Mouse (Mus musculus): Measurements from ENCODE around the gene Natd1. TPM values are rescaled to one million over a fixed set of nuclear protein-coding genes. Genes with fewer than 3 reads are reported as not detected.

The Natd1 gene
- total RNA-seq (2018; cell fraction: chromatin; rRNA removed) = 10 to 100 TPM in 2 of 26 experiments, 1 to 10 TPM in 24; 1.0 to 17.6 (median 3.3) TPM
- total RNA-seq (2018; cell fraction: cytosol; rRNA removed) = 10 to 100 TPM in 24 of 26 experiments, 1 to 10 TPM in 2; 6.6 to 37.9 (median 19.6) TPM
- 10 to 100 TPM in 8 of 26 experiments, 1 to 10 TPM in 18; 1.4 to 24.3 (median 6.3) TPM for total RNA-seq (2018; cell fraction: nucleus; rRNA removed)
- polyA plus RNA-seq (2018) = 10.5 to 34.7 TPM (median 31.3 TPM) in 3 replicates

- no peaks in the 10 kb centered on the region for H3K36me3 ChIP-seq (ENCODE audit: inconsistent target)
- 53% methylated on average over 7 of the region's 7 CpGs for WGBS (ENCODE audit: missing documents)
- H3K4me3 ChIP-seq (ENCODE audit: inconsistent target) = peak within 1 kb of the TSS; percentile 36
- peak within 1 kb of the TSS; percentile 41 for H3K27ac ChIP-seq
- H3K79me2 ChIP-seq (ENCODE audit: inconsistent target) = peaks cover 33% of the 10 kb centered on the region; the same call in 1 of the 2 replicates
Measured at GRCm38 (mm10) chr11:60914491-60914890, at the start of gene Natd1. Natd1 (minus strand) TSS chr11:60914750.

GRCm38 (mm10) chr11:60962709-60963108 is 48.2 kb upstream of the Natd1 start:
- whole genome bisulfite sequencing (ENCODE audit: missing documents) = 89% methylated on average over 5 of the region's 5 CpGs
- H3K4me3 ChIP-seq (ENCODE audit: inconsistent target) = no peak overlapping the region
- no peaks in the 10 kb centered on the region for H3K36me3 ChIP-seq (ENCODE audit: inconsistent target)
- H3K79me2 ChIP-seq (ENCODE audit: inconsistent target) = no peaks in the 10 kb centered on the region
- no peak overlapping the region for H3K27ac ChIP-seq

- Histone ChIP-seq H3K4me3 (ENCODE audit: inconsistent target) (no peak overlapping the region), H3K27ac (no peak overlapping the region), H3K36me3 (ENCODE audit: inconsistent target) (no peaks in the 10 kb centered on the region), H3K79me2 (ENCODE audit: inconsistent target) (no peaks in the 10 kb centered on the region)
- WGBS (ENCODE audit: missing documents) = 79% methylated on average over 1 of the region's 1 CpGs
Measured at GRCm38 (mm10) chr11:60961176-60961575, 46.6 kb upstream of the Natd1 start.

GRCm38 (mm10) chr11:60958948-60959347 is 44.4 kb upstream of the Natd1 start:
- Histone ChIP-seq H3K4me3 (ENCODE audit: inconsistent target) (no peak overlapping the region), H3K36me3 (ENCODE audit: inconsistent target) (no peaks in the 10 kb centered on the region), H3K27ac (no peak overlapping the region), H3K79me2 (ENCODE audit: inconsistent target) (no peaks in the 10 kb centered on the region)
- 89% methylated on average over 4 of the region's 4 CpGs for whole genome bisulfite sequencing (ENCODE audit: missing documents)

GRCm38 (mm10) chr11:60955621-60956383 is 41.3 kb upstream of the Natd1 start:
- Histone ChIP-seq H3K27ac (no peak overlapping the region), H3K79me2 (ENCODE audit: inconsistent target) (no peaks in the 10 kb centered on the region), H3K4me3 (ENCODE audit: inconsistent target) (no peak overlapping the region), H3K36me3 (ENCODE audit: inconsistent target) (peaks cover 21% of the 10 kb centered on the region; the same call in 1 of the 2 replicates)
- 94% methylated on average over 9 of the region's 9 CpGs for WGBS (ENCODE audit: missing documents)

GRCm38 (mm10) chr11:60954255-60955104 is 39.9 kb upstream of the Natd1 start:
- Histone ChIP-seq H3K79me2 (ENCODE audit: inconsistent target) (no peaks in the 10 kb centered on the region), H3K4me3 (ENCODE audit: inconsistent target) (no peak overlapping the region), H3K36me3 (ENCODE audit: inconsistent target) (peaks cover 30% of the 10 kb centered on the region; the same call in 1 of the 2 replicates), H3K27ac (no peak overlapping the region)
- 90% methylated on average over 10 of the region's 10 CpGs for WGBS (ENCODE audit: missing documents)

- no peaks in the 10 kb centered on the region for H3K79me2 ChIP-seq (ENCODE audit: inconsistent target)
- 16% methylated on average over 15 of the region's 15 CpGs for WGBS (ENCODE audit: missing documents)
- H3K27ac ChIP-seq = no peak overlapping the region
- H3K36me3 ChIP-seq (ENCODE audit: inconsistent target) = peaks cover 36% of the 10 kb centered on the region
- no peak overlapping the region for H3K4me3 ChIP-seq (ENCODE audit: inconsistent target)
Measured at GRCm38 (mm10) chr11:60953803-60954202, 39.3 kb upstream of the Natd1 start.

GRCm38 (mm10) chr11:60952986-60953385 is 38.4 kb upstream of the Natd1 start:
- Histone ChIP-seq H3K27ac (no peak overlapping the region), H3K36me3 (ENCODE audit: inconsistent target) (peaks cover 44% of the 10 kb centered on the region), H3K79me2 (ENCODE audit: inconsistent target) (no peaks in the 10 kb centered on the region), H3K4me3 (ENCODE audit: inconsistent target) (no peak overlapping the region)
- 96% methylated on average over 6 of the region's 6 CpGs for WGBS (ENCODE audit: missing documents)

GRCm38 (mm10) chr11:60952362-60952761 is 37.8 kb upstream of the Natd1 start:
- H3K36me3 ChIP-seq (ENCODE audit: inconsistent target) = peaks cover 49% of the 10 kb centered on the region
- H3K27ac ChIP-seq = no peak overlapping the region
- H3K4me3 ChIP-seq (ENCODE audit: inconsistent target) = no peak overlapping the region
- 87% methylated on average over 3 of the region's 3 CpGs for WGBS (ENCODE audit: missing documents)
- H3K79me2 ChIP-seq (ENCODE audit: inconsistent target) = no peaks in the 10 kb centered on the region

GRCm38 (mm10) chr11:60951896-60952295 is 37.3 kb upstream of the Natd1 start:
- H3K4me3 ChIP-seq (ENCODE audit: inconsistent target) = no peak overlapping the region
- 95% methylated on average over 5 of the region's 5 CpGs for WGBS (ENCODE audit: missing documents)
- no peaks in the 10 kb centered on the region for H3K79me2 ChIP-seq (ENCODE audit: inconsistent target)
- H3K27ac ChIP-seq = no peak overlapping the region
- H3K36me3 ChIP-seq (ENCODE audit: inconsistent target) = peaks cover 54% of the 10 kb centered on the region

- Histone ChIP-seq H3K79me2 (ENCODE audit: inconsistent target) (peaks cover 27% of the 10 kb centered on the region), H3K4me3 (ENCODE audit: inconsistent target) (no peak overlapping the region), H3K27ac (no peak overlapping the region), H3K36me3 (ENCODE audit: inconsistent target) (peaks cover 83% of the 10 kb centered on the region)
- WGBS (ENCODE audit: missing documents) = 97% methylated on average over 4 of the region's 4 CpGs
Measured at GRCm38 (mm10) chr11:60945003-60945402, 30.5 kb upstream of the Natd1 start.

- Histone ChIP-seq H3K79me2 (ENCODE audit: inconsistent target) (peaks cover 53% of the 10 kb centered on the region), H3K27ac (no peak overlapping the region)
Measured at GRCm38 (mm10) chr11:60942263-60943015, 27.9 kb upstream of the Natd1 start.

GRCm38 (mm10) chr11:60941370-60941769 is 26.8 kb upstream of the Natd1 start:
- H3K36me3 ChIP-seq (ENCODE audit: inconsistent target) = peaks cover 49% of the 10 kb centered on the region
- peaks cover 64% of the 10 kb centered on the region for H3K79me2 ChIP-seq (ENCODE audit: inconsistent target)
- H3K27ac ChIP-seq = no peak overlapping the region
- 95% methylated on average over 9 of the region's 9 CpGs for whole genome bisulfite sequencing (ENCODE audit: missing documents)
- no peak overlapping the region for H3K4me3 ChIP-seq (ENCODE audit: inconsistent target)

More at GRCm38 (mm10) chr11:60942263-60943015, 27.9 kb upstream of the Natd1 start:
- no peak overlapping the region for H3K4me3 ChIP-seq (ENCODE audit: inconsistent target)
- 84% methylated on average over 9 of the region's 9 CpGs for WGBS (ENCODE audit: missing documents)
- H3K36me3 ChIP-seq (ENCODE audit: inconsistent target) = peaks cover 60% of the 10 kb centered on the region

- peaks cover 40% of the 10 kb centered on the region for H3K36me3 ChIP-seq (ENCODE audit: inconsistent target)
- H3K27ac ChIP-seq = no peak overlapping the region
- no peak overlapping the region for H3K4me3 ChIP-seq (ENCODE audit: inconsistent target)
- 98% methylated on average over 5 of the region's 5 CpGs for WGBS (ENCODE audit: missing documents)
- H3K79me2 ChIP-seq (ENCODE audit: inconsistent target) = peaks cover 69% of the 10 kb centered on the region
Measured at GRCm38 (mm10) chr11:60940501-60940900, 26.0 kb upstream of the Natd1 start.
